Mouse (Mus musculus) hindbrain, embryonic 10.5 days (tissue): ENCODE measurements around the gene Kank2. TPM values are rescaled to one million over a fixed set of nuclear protein-coding genes. Genes with fewer than 3 reads are reported as not detected.

Source experiments
- DNase-seq: peaks from one replicate; pipeline ENCODE4 v3.0.0-alpha.2; 2017; ENCODE audit warnings: low spot score
- H3K27ac ChIP-seq: fragments of 300-500 bp; sonication (generic); 2 replicates; pipeline ENCODE4 v1.5.1; 2016; ENCODE audit warnings: mild to moderate bottlenecking, moderate library complexity
- H3K27me3 ChIP-seq: fragments of 300-500 bp; sonication (generic); 2 replicates; pipeline ENCODE4 v1.6.1; 2016; ENCODE audit warnings: mild to moderate bottlenecking; ENCODE audit not compliant: poor library complexity, insufficient read depth, severe bottlenecking
- H3K36me3 ChIP-seq: fragments of 300-500 bp; sonication (generic); 2 replicates; pipeline ENCODE4 v1.6.1; 2016; ENCODE audit warnings: mild to moderate bottlenecking, moderate library complexity
- H3K4me1 ChIP-seq: fragments of 300-500 bp; sonication (generic); replicated peaks from 2 replicates; pipeline ENCODE4 v1.6.1; 2016; ENCODE audit warnings: mild to moderate bottlenecking
- H3K4me3 ChIP-seq: fragments of 300-500 bp; sonication (generic); 2 replicates; pipeline ENCODE4 v1.5.1; 2016; ENCODE audit warnings: mild to moderate bottlenecking, moderate library complexity
- H3K9me3 ChIP-seq: fragments of 300-500 bp; sonication (generic); 2 replicates; pipeline ENCODE4 v1.6.1; 2016; ENCODE audit warnings: mild to moderate bottlenecking, moderate library complexity
- WGBS: fragments of 180-500 bp; shearing (Covaris S2); methylation state at CpG from one replicate; pipeline ENCODE4 v1.1.7; 2016; 5-methylcytosine and 5-hydroxymethylcytosine counted together
- polyA plus RNA-seq: library from polyadenylated mRNA; unstranded; fragments of >200 nt; fragmentation: Nextera tagmentation; extraction: Ambion mirVana; gene quantifications from 2 replicates; pipeline ENCODE4 v1.2.1, GENCODE M21; 2016

The Kank2 gene
- polyA plus RNA-seq, 1 experiment from 2014 or later, result 11.0 TPM

DNA sequence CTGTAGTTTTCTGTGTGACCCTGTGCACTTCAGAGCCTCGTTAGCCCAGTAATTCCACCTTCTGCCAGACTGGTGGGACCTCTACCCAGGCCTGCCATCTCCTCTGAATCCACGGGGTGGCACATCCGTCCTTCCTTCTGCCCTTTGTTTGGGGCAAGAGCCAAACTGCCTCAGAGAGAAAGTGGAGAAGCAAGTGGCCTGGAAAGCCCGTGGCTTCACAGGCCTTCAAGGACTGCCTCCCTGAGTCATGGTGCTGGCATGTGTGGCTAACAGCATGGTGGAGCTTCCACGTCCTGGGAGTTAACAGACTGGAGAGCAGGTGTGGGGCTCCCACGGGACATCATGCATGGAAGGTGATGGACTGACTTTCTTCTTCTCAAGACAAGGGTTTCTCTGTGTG lies 47.2 kb downstream of the Kank2 start:
- Histone ChIP-seq H3K4me3 (no peak overlapping the region), H3K27me3 (no peaks in the 10 kb centered on the region), H3K9me3 (no peaks in the 10 kb centered on the region), H3K27ac (no peak overlapping the region), H3K36me3 (peaks cover 75% of the 10 kb centered on the region), H3K4me1 (peaks cover 7% of the 10 kb centered on the region)
- 80% methylated on average over 6 of the region's 6 CpGs for WGBS
- DNase-seq, result no peak

DNA sequence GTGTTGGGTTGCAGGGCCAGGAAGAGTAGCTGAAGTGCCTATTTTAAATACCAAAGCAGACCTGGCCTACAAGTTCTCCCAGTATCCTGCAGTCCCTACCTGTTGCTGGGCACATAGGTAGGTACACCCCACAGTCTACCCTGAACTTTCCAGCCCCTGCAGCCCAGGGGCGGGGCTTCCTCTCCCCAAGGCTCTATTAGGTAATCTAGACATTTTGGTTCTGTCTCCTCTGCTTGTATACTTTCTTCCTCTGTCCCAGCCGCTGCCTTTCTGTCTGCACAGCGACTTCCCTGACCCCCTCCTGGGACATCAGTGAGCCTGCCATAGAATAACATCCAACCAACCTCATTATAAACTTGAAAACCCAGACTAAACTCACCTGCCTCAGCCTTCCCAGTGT lies 48.2 kb downstream of the Kank2 start:
- Histone ChIP-seq H3K27ac (no peak overlapping the region), H3K36me3 (peaks cover 77% of the 10 kb centered on the region), H3K4me1 (peaks cover 7% of the 10 kb centered on the region), H3K27me3 (no peaks in the 10 kb centered on the region), H3K4me3 (no peak overlapping the region), H3K9me3 (no peaks in the 10 kb centered on the region)
- WGBS, result 70% methylated on average over 3 of the region's 3 CpGs
- no peak for DNase-seq

DNA sequence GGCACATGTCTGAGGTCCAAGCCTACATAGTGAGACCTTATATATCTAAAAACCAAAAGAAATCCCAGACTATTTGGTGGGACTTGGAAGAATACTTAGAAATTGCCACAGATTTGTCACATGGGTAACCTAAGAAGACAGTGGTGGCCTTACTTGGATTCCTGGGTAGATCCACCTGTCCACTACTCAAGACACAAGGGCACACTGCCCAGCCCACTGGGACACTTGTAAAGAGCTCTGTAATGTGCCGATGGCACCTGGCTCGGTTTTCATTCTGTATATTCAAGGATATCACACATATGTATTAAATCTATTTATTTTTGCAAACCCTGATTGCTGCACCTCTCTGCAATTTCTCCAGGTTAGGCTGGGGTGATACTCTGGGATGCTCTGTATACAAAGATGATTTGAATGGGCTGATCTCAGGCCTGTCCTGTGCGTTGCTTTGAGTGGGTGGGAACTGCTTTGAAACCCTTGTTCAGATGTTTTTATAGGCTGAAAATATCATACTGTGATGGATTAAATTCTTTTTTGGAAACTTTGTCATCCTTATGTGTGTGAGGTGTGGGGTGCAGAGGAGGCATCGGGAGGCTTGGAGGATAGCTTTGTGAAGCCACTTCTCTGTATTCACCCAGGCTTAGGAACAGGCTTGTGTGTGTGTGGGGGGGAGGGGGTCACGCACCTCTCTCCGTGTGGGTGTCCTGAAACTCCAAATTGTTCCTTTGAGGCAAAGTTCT lies 49.0 kb downstream of the Kank2 start:
- no peak for DNase-seq
- Histone ChIP-seq H3K27me3 (no peaks in the 10 kb centered on the region), H3K4me3 (no peak overlapping the region), H3K36me3 (peaks cover 77% of the 10 kb centered on the region), H3K4me1 (peaks cover 7% of the 10 kb centered on the region), H3K9me3 (no peaks in the 10 kb centered on the region), H3K27ac (no peak overlapping the region)
- WGBS, result 92% methylated on average over 6 of the region's 6 CpGs

DNA sequence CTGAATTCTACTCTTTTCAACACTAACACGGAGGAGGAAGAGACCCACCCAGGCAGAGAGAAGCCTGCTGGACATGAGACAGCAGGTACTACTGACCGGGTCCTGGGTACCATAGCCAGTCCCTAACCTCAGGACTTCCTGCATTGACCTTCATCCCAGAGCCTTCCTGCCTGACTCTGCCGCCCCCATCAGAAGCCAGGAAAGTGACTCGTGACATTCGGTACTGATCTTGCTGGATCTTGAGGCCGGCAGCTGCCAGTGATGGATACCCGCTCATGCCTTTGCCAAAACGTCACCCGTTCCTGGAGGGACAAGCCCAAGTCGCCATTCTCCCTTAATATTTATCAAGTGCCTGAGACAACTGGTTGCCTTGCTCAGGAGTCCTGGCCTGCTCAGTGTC lies 50.1 kb downstream of the Kank2 start:
- no peak overlapping the region for H3K27ac ChIP-seq
- H3K4me3 ChIP-seq, result no peak overlapping the region
- H3K9me3 ChIP-seq, result no peaks in the 10 kb centered on the region
- peaks cover 80% of the 10 kb centered on the region for H3K36me3 ChIP-seq
- peaks cover 7% of the 10 kb centered on the region for H3K4me1 ChIP-seq
- no peak for DNase-seq
- no peaks in the 10 kb centered on the region for H3K27me3 ChIP-seq
- WGBS, result 87% methylated on average over 10 of the region's 10 CpGs

DNA sequence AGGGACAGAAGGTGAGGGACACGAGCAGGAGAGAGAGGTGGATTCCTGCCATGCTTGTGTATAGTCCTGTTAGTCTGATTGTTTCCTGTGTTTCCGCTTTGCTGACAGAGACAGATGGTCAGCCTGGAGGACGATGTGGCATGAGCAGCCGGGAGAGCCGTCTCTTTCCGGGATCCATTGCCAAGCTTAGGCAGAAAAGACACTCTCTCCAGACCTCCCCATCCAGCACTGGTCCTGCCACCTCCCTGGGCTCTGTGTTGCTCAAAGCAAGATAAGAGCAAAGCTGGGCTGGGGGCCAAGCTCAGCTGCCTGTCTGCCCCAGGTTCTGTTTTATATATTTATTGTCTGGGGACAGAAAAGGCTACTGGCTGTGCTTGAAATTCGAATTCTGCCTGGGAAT lies 50.5 kb downstream of the Kank2 start:
- H3K27ac ChIP-seq, result no peak overlapping the region
- no peaks in the 10 kb centered on the region for H3K27me3 ChIP-seq
- no peak overlapping the region for H3K4me3 ChIP-seq
- H3K4me1 ChIP-seq, result peaks cover 7% of the 10 kb centered on the region
- DNase-seq, result no peak
- H3K9me3 ChIP-seq, result no peaks in the 10 kb centered on the region
- 81% methylated on average over 7 of the region's 7 CpGs for WGBS
- H3K36me3 ChIP-seq, result peaks cover 82% of the 10 kb centered on the region

DNA sequence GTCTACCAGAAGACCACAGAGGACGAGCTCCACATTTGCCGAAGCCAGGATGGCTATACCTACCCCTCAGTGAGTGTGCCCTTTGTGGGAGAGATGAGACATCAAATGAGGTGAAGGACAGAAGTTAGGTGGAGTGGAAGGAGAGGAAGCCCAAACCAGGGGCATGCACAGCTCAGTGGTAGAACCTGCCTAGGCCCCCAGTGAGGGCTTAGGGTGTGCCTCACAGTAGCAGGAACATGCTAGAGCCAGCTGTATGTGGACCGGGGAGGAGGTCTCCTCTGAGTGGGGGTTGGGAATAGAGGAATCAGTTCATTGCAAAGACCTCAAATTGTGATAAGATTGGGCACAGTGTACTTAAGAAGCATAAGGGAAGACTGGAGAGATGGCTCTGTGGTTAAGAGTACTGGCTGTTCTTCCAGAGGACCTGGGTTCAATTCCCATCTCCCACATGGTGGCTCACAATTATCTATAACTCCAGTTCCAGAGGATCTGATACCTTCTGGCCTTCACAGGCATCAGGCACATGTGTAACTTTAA lies 51.2 kb downstream of the Kank2 start:
- DNase-seq, result no peak
- no peak overlapping the region for H3K27ac ChIP-seq
- H3K36me3 ChIP-seq, result peaks cover 89% of the 10 kb centered on the region
- no peaks in the 10 kb centered on the region for H3K27me3 ChIP-seq
- WGBS, result 94% methylated on average over 3 of the region's 3 CpGs
- peaks cover 4% of the 10 kb centered on the region for H3K4me1 ChIP-seq
- no peak overlapping the region for H3K4me3 ChIP-seq
- H3K9me3 ChIP-seq, result no peaks in the 10 kb centered on the region

DNA sequence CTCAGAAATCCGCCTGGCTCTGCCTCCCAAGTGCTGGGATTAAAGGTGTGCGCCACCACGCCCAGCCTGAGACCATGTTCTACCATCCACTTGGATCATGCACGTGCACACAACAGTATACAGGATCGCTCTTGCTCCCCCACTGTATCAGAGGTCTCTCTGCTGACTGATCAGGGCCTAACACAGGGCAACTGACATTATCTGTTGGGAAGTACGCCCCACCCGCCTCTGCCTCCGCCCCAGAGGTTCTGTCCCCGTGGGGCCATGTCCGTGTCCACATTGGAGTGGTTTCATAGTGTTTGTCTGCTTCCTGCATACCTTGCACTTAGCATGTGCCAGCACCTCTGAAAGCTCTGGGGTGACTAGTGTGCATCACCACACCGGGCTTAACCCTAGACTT lies 57.0 kb downstream of the Kank2 start:
- no peaks in the 10 kb centered on the region for H3K4me1 ChIP-seq
- no peak overlapping the region for H3K4me3 ChIP-seq
- H3K9me3 ChIP-seq, result no peaks in the 10 kb centered on the region
- peaks cover 97% of the 10 kb centered on the region for H3K36me3 ChIP-seq
- WGBS, result 97% methylated on average over 11 of the region's 11 CpGs
- no peaks in the 10 kb centered on the region for H3K27me3 ChIP-seq
- DNase-seq, result no peak
- H3K27ac ChIP-seq, result no peak overlapping the region

DNA sequence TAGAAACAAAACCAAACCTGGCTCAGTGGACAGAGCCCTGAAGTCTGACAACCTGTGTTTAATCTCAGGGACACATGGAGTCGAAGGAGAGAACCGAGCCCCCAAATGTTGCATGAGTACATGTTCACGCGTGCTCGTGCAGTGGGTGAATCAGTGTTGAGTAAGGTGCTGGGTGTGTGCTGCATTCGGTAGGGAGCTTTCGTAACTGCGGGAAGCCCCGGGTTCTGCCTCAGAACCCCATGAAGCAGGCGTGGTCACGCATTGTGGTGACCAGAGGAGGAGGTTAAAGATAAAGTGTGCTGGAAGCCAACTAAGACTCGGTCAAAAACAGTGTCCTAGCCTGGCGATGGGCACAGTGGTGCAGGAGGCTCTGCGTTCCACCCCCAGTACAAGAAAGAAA lies 58.1 kb downstream of the Kank2 start:
- Histone ChIP-seq H3K9me3 (no peaks in the 10 kb centered on the region), H3K36me3 (peaks cover 97% of the 10 kb centered on the region), H3K4me3 (no peak overlapping the region), H3K4me1 (no peaks in the 10 kb centered on the region), H3K27ac (no peak overlapping the region), H3K27me3 (no peaks in the 10 kb centered on the region)
- WGBS, result 95% methylated on average over 14 of the region's 14 CpGs
- DNase-seq, result no peak

DNA sequence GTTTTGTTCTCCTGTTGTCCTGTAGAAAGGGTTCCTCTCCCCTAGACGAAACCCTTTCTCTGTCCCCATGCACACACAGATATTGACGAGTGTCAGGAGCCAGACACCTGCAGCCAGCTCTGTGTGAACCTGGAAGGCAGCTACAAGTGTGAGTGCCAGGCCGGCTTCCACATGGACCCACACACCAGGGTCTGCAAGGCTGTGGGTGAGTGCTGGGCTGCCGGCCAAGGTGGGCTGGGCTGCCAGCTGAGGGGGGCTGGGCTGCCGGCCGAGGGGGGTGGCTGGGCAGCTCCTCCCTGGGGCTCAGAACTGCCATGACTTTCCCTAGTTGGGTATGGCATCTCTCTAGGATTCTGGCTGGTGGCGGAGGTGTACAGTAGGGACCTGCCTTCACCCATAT lies 59.8 kb downstream of the Kank2 start:
- WGBS, result 93% methylated on average over 7 of the region's 7 CpGs
- no peaks in the 10 kb centered on the region for H3K4me1 ChIP-seq
- no peaks in the 10 kb centered on the region for H3K9me3 ChIP-seq
- no peak overlapping the region for H3K4me3 ChIP-seq
- H3K27ac ChIP-seq, result no peak overlapping the region
- H3K36me3 ChIP-seq, result peaks cover 97% of the 10 kb centered on the region
- H3K27me3 ChIP-seq, result no peaks in the 10 kb centered on the region
- no peak for DNase-seq

DNA sequence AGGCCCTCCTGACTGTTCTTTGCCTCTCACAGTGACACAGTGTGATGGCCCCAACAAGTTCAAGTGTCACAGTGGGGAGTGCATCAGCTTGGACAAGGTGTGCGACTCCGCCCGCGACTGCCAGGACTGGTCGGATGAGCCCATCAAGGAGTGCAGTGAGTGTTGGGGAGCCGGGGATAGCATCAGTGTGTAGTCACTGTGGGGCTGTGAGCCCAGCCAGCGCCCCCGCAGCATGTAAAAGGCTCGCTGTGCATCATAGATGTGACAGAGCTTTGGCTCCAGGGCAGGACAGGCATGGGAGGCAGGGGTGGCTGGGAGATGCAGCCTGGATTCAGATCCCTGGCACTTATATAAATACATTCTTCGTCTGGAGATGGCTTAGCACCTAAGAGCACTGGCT lies 61.4 kb downstream of the Kank2 start:
- WGBS, result 94% methylated on average over 10 of the region's 10 CpGs
- no peaks in the 10 kb centered on the region for H3K27me3 ChIP-seq

DNA sequence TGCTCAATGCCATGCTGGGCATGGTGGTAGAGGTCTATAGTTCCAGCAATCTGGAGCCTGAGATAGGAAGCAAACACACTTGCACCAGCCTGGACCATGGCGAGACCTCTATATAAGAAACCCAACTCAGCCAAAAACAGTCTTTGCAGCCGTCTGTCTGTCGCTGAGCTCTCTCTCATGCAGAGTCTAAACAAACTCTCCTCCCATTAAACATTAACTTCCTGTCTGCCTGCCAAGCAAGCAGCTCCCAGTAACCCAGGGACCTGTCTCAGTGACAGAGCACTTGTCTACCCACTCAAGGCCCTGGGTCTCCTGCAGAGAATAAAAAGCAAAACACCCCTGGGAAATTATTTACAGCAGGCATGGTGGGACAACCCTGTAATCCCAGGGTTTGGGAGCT lies 62.0 kb downstream of the Kank2 start:
- no peak overlapping the region for H3K4me3 ChIP-seq
- H3K36me3 ChIP-seq, result peaks cover 99% of the 10 kb centered on the region
- H3K27me3 ChIP-seq, result no peaks in the 10 kb centered on the region
- no peaks in the 10 kb centered on the region for H3K9me3 ChIP-seq
- 91% methylated on average over 3 of the region's 3 CpGs for WGBS
- no peak for DNase-seq
- no peaks in the 10 kb centered on the region; the same call in 1 of the 2 replicates for H3K4me1 ChIP-seq
- no peak overlapping the region for H3K27ac ChIP-seq

More for the DNA sequence above, 61.4 kb downstream of the Kank2 start:
- Histone ChIP-seq H3K4me3 (no peak overlapping the region), H3K36me3 (peaks cover 99% of the 10 kb centered on the region), H3K9me3 (no peaks in the 10 kb centered on the region), H3K27ac (no peak overlapping the region), H3K4me1 (no peaks in the 10 kb centered on the region; the same call in 1 of the 2 replicates)
- DNase-seq, result no peak

DNA sequence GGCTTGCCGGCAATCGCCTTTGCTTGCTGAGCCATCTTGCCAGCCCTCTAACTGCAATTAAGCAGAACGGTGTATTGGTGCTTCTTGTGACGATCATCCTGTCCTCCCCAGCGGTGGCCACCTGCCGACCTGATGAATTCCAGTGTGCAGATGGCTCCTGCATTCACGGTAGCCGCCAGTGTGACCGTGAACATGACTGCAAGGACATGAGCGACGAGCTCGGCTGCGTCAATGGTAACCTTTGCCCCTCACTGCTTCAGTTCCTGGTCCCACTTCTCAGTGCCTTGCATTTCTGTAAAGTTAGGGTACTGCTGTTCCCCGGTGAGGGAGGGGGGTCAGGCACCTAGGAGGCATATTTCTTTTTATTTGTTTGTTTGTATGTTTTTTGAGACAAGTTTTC lies 63.4 kb downstream of the Kank2 start:
- no peak overlapping the region for H3K4me3 ChIP-seq
- H3K9me3 ChIP-seq, result no peaks in the 10 kb centered on the region
- no peaks in the 10 kb centered on the region; the same call in 1 of the 2 replicates for H3K4me1 ChIP-seq
- WGBS, result 93% methylated on average over 14 of the region's 14 CpGs
- no peak overlapping the region for H3K27ac ChIP-seq
- no peaks in the 10 kb centered on the region for H3K27me3 ChIP-seq
- H3K36me3 ChIP-seq, result peaks cover 100% of the 10 kb centered on the region
- no peak for DNase-seq

DNA sequence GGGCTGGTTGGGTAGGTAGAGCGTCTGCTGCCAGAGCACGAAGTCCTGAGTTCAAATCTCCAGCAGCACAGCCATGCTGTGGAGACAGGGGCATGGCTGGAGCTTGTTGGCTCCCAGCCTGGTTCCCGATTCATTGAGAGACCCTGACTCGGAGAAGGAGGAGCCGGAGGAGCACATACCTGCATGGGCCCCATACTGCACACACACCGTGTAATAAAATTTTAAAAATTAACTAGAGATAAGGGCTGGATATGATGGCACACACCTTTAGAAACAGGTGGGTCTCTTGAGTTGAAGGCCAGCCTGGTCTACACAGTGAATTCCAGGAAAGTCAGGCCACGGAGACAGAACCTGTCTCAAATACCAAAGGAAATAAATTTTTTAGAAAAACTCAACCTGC lies 64.6 kb downstream of the Kank2 start:
- H3K36me3 ChIP-seq, result peaks cover 100% of the 10 kb centered on the region
- DNase-seq, result no peak
- no peaks in the 10 kb centered on the region for H3K9me3 ChIP-seq
- H3K4me1 ChIP-seq, result peaks cover 5% of the 10 kb centered on the region; the same call in 1 of the 2 replicates
- no peaks in the 10 kb centered on the region for H3K27me3 ChIP-seq
- WGBS, result 95% methylated on average over 7 of the region's 7 CpGs
- no peak overlapping the region for H3K27ac ChIP-seq
- H3K4me3 ChIP-seq, result no peak overlapping the region
